Mouse (Mus musculus) lung, embryonic 14.5 days (tissue): ENCODE measurements at regions not wholly inside any gene's neighbourhood (a gene's known extent, or its start where the extent isn't known, plus 50 kb on each side); places are given as distances from the start of the nearest gene placed in this dataset.
"Not testable (repeated sequence)": the region's sequence is repeated elsewhere in the genome, so short reads cannot be mapped to it uniquely, and the experiment has no call there.

ENCODE experiments used
- ATAC-seq: fragments of 200-750 bp; cut with Nextera tagmentation; 2 replicates; pipeline ENCODE4 v1.8.0; 2017; ENCODE audit warnings: mild to moderate bottlenecking, moderate TSS enrichment, moderate library complexity; ENCODE audit not compliant: insufficient read depth
- DNase-seq: peaks from one replicate; pipeline ENCODE4 v3.0.0-alpha.2; 2015
- H3K27ac ChIP-seq: fragments of 300-500 bp; sonication (generic); 2 replicates; pipeline ENCODE4 v1.5.1; 2014; ENCODE audit warnings: low read depth, mild to moderate bottlenecking, moderate library complexity
- H3K27me3 ChIP-seq: fragments of 300-500 bp; sonication (generic); 2 replicates; pipeline ENCODE4 v1.6.1; 2014; ENCODE audit warnings: low read length, control low read depth; ENCODE audit not compliant: insufficient read depth
- H3K36me3 ChIP-seq: fragments of 300-500 bp; sonication (generic); 2 replicates; pipeline ENCODE4 v1.6.1; 2014; ENCODE audit warnings: control low read depth; ENCODE audit not compliant: insufficient read depth
- H3K4me1 ChIP-seq: fragments of 300-500 bp; sonication (generic); 2 replicates; pipeline ENCODE4 v1.6.1; 2014; ENCODE audit warnings: antibody characterized with exemption, control low read depth; ENCODE audit not compliant: insufficient read depth
- H3K4me2 ChIP-seq: fragments of 300-500 bp; sonication (generic); 2 replicates; pipeline ENCODE4 v1.6.1; 2014; ENCODE audit warnings: mild to moderate bottlenecking
- H3K4me3 ChIP-seq: fragments of 300-500 bp; sonication (generic); 2 replicates; pipeline ENCODE4 v1.5.1; 2014; ENCODE audit warnings: low read depth, low read length
- H3K9ac ChIP-seq: fragments of 300-500 bp; sonication (generic); 2 replicates; pipeline ENCODE4 v1.6.1; 2014
- H3K9me3 ChIP-seq: fragments of 300-500 bp; sonication (generic); 2 replicates; pipeline ENCODE4 v1.6.1; 2016; ENCODE audit warnings: low read depth, low read length, control low read depth
- CTCF ChIP-seq: IDR thresholded peaks from 2 replicates; pipeline ENCODE4 v1.5.1; 2016; ENCODE audit warnings: antibody characterized with exemption, low read depth
- WGBS: fragments of 180-500 bp; shearing (Covaris S2); extraction: QIAGEN DNeasy Blood & Tissue Kit; methylation state at CpG from one replicate; pipeline ENCODE4 v1.1.7; 2014; 5-methylcytosine and 5-hydroxymethylcytosine counted together

GRCm38 (mm10) chr12:119102106-119102505 is 135.9 kb upstream of the Abcb5 start:
- H3K9ac ChIP-seq, ATAC-seq, H3K4me3 ChIP-seq, H3K4me2 ChIP-seq, H3K36me3 ChIP-seq, H3K27me3 ChIP-seq, H3K27ac ChIP-seq, H3K9me3 ChIP-seq, DNase-seq: not testable (repeated sequence)
- WGBS, result 83% methylated on average over 2 of the region's 2 CpGs
- 0 out of 2 replicates have a peak, but pooled peaks cover 11% of the 10 kb centered on the region for H3K4me1 ChIP-seq

GRCm38 (mm10) chr12:119099736-119100135 is 133.5 kb upstream of the Abcb5 start:
- H3K36me3 ChIP-seq, result no peaks in the 10 kb centered on the region
- DNase-seq (peak; percentile 57), ATAC-seq (peak; percentile 61)
- H3K27me3 ChIP-seq, result no peaks in the 10 kb centered on the region
- H3K4me1 ChIP-seq, result 0 out of 2 replicates have a peak, but pooled peaks cover 11% of the 10 kb centered on the region
- TF ChIP-seq CTCF, result no peak
- H3K9me3 ChIP-seq, result no peaks in the 10 kb centered on the region
- no peak overlapping the region for H3K4me3 ChIP-seq
- no peak overlapping the region for H3K27ac ChIP-seq
- no peak overlapping the region for H3K4me2 ChIP-seq
- H3K9ac ChIP-seq, result no peak overlapping the region

GRCm38 (mm10) chr12:119097814-119098213 is 131.6 kb upstream of the Abcb5 start:
- DNase-seq (peak; percentile 95), ATAC-seq (peak; percentile 95)
- no peaks in the 10 kb centered on the region for H3K27me3 ChIP-seq
- 0 out of 2 replicates have a peak, but pooled peaks cover 17% of the 10 kb centered on the region for H3K4me1 ChIP-seq
- no peak overlapping the region for H3K9ac ChIP-seq
- peak overlapping the region; percentile 73 for H3K27ac ChIP-seq
- H3K4me3 ChIP-seq, result no peak overlapping the region
- no peaks in the 10 kb centered on the region for H3K9me3 ChIP-seq
- no peak for TF ChIP-seq CTCF
- WGBS, result 4% methylated on average over 1 of the region's 1 CpGs
- no peak overlapping the region for H3K4me2 ChIP-seq
- no peaks in the 10 kb centered on the region for H3K36me3 ChIP-seq

GRCm38 (mm10) chr12:119094314-119094713 is 128.1 kb upstream of the Abcb5 start:
- no peak overlapping the region for H3K4me3 ChIP-seq
- 74% methylated on average over 1 of the region's 1 CpGs for WGBS
- no peak overlapping the region for H3K9ac ChIP-seq
- no peaks in the 10 kb centered on the region for H3K9me3 ChIP-seq
- ATAC-seq (no peak), DNase-seq (peak; percentile 14)
- H3K27ac ChIP-seq, result no peak overlapping the region
- H3K4me2 ChIP-seq, result no peak overlapping the region
- no peaks in the 10 kb centered on the region for H3K27me3 ChIP-seq
- no peaks in the 10 kb centered on the region for H3K36me3 ChIP-seq
- TF ChIP-seq CTCF, result no peak
- 0 out of 2 replicates have a peak, but pooled peaks cover 14% of the 10 kb centered on the region for H3K4me1 ChIP-seq

DNA sequence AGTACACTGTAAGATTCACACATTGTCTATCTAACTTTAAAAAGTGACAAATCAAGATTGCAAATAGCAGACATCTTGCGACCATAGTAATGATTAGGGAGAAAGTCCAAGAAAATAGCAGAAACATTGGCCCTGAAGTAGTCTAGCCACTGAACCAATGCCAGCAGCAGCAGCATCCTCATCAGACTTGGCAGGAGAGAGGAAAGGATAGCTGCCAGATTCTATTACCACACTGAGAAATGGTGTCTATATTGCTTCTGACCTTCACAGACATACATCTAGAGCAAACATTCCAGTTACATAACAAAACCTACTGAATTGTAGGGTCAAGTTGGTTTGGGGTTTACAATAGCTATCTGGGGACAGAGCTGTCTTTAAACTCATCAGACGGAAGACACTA is 127.2 kb upstream of the Abcb5 start:
- H3K4me3 ChIP-seq, result no peak overlapping the region
- no peak overlapping the region for H3K9ac ChIP-seq
- no peaks in the 10 kb centered on the region for H3K9me3 ChIP-seq
- H3K4me1 ChIP-seq, result 0 out of 2 replicates have a peak, but pooled peaks cover 10% of the 10 kb centered on the region
- peak; percentile 25; the same call in 1 of the 2 replicates for ATAC-seq
- H3K4me2 ChIP-seq, result no peak overlapping the region
- no peak for TF ChIP-seq CTCF
- peak; percentile 78 for DNase-seq
- H3K27me3 ChIP-seq, result no peaks in the 10 kb centered on the region
- WGBS, result 54% methylated on average over 2 of the region's 2 CpGs
- H3K36me3 ChIP-seq, result no peaks in the 10 kb centered on the region
- no peak overlapping the region for H3K27ac ChIP-seq

DNA sequence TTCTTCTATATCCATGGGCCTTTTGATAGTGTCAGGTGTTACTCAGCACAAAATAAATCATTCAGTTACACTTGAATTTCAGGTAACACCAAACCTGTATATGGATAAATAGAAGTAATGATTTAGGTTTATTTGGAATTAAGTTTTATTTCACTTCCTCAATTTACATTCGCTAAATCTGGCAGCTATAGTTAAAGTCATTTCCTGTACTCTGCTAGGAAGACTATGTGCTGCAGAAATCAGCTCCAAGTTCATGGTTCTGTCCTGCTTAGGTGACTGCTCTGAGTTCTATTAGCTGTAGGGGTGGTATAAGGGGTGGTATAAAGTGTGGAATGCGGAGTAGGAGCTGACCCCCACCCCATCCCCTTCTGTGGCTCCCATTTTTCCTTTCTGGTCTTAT is 123.1 kb upstream of the Abcb5 start:
- no peak overlapping the region for H3K9ac ChIP-seq
- H3K4me1 ChIP-seq, result 0 out of 2 replicates have a peak, but pooled peaks cover 6% of the 10 kb centered on the region
- no peak overlapping the region for H3K4me3 ChIP-seq
- no peaks in the 10 kb centered on the region for H3K27me3 ChIP-seq
- H3K27ac ChIP-seq, result no peak overlapping the region
- WGBS, result 80% methylated on average over 2 of the region's 2 CpGs
- no peak overlapping the region for H3K4me2 ChIP-seq
- TF ChIP-seq CTCF, result no peak
- H3K9me3 ChIP-seq, result no peaks in the 10 kb centered on the region
- no peak for ATAC-seq
- DNase-seq, result no peak
- no peaks in the 10 kb centered on the region for H3K36me3 ChIP-seq

DNA sequence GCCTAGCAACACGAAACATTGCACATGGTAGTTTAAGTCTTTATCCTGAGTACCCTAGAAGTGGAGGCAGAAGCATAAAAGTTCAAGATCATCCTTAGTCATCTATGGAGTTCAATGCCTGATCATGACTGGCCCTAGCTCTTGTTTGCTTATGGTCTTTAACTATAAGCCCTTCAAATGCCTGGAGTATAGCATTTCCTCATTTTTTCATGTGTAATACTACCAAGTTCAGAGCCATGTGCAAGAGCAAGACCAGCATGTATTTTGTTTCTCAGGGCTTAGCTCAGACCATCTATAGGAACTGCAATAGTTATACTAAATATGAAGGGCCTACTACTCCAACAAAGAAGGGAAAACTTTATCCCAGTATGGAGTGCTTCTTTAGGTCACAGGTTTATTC is 122.4 kb upstream of the Abcb5 start:
- no peak for TF ChIP-seq CTCF
- 74% methylated on average over 1 of the region's 1 CpGs for WGBS
- no peak for ATAC-seq
- Histone ChIP-seq H3K4me3 (no peak overlapping the region), H3K27ac (no peak overlapping the region), H3K9ac (no peak overlapping the region), H3K27me3 (no peaks in the 10 kb centered on the region), H3K4me1 (0 out of 2 replicates have a peak, but pooled peaks cover 6% of the 10 kb centered on the region), H3K4me2 (no peak overlapping the region), H3K9me3 (no peaks in the 10 kb centered on the region), H3K36me3 (no peaks in the 10 kb centered on the region)
- DNase-seq, result no peak

DNA sequence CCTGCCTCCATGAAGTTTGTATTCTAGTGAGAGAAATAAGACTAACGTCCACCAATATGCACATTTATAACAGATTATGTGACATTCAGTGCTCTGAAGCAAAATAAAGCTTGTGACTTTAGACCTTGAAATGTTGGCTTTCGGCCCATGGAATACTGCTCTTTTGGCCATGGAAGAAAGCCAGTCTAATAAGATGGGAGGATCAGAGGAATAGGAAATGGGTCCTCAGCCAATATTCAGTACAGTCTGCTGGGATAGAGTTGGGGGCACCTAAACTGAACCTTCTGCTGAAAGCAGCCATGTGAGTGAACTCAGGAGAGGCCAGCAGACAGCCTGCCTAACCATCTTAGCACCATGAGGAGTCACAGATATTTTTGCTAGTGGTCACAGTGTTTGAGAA is 118.6 kb upstream of the Abcb5 start:
- no peak for TF ChIP-seq CTCF
- Histone ChIP-seq H3K4me2 (no peak overlapping the region), H3K27ac (no peak overlapping the region; the same call in 1 of the 2 replicates), H3K4me1 (no peaks in the 10 kb centered on the region), H3K27me3 (no peaks in the 10 kb centered on the region), H3K4me3 (no peak overlapping the region), H3K36me3 (no peaks in the 10 kb centered on the region), H3K9ac (no peak overlapping the region), H3K9me3 (no peaks in the 10 kb centered on the region)
- peak; percentile 71; the same call in 1 of the 2 replicates for ATAC-seq
- peak; percentile 82 for DNase-seq
- WGBS, result 48% methylated on average over 2 of the region's 2 CpGs
